Mouse (Mus musculus) stomach, postnatal 0 days (tissue): ENCODE measurements around the gene Fam19a2.

Experiments used
- CTCF ChIP-seq: IDR thresholded peaks from 2 replicates; pipeline ENCODE4 v1.5.1; 2016; ENCODE audit warnings: antibody characterized with exemption, low read depth, mild to moderate bottlenecking, moderate library complexity
- EP300 ChIP-seq: optimal IDR thresholded peaks from 2 replicates; pipeline ENCODE3; 2016; ENCODE audit warnings: antibody characterized with exemption

- TF ChIP-seq CTCF = no peak
- TF ChIP-seq EP300 = no peak
These were observed 256.8 kb downstream of the Fam19a2 start for GRCm38 (mm10) chr10:123520613-123521012.
